Mouse (Mus musculus) ES-Bruce4 (cell line): ENCODE data around the gene Shc4.

Experiments used
- CTCF ChIP-seq: IDR thresholded peaks from one replicate; pipeline ENCODE4 v1.8.1; 2011; ENCODE audit warnings: low read depth, low read length
- EP300 ChIP-seq: IDR thresholded peaks from 2 replicates; pipeline ENCODE4 v1.6.1; 2011; ENCODE audit warnings: low read depth, low read length; ENCODE audit not compliant: insufficient read depth

GRCm38 (mm10) chr2:125602970-125603369 lies 121.0 kb downstream of the Shc4 start:
- TF ChIP-seq EP300 (no peak), CTCF (no peak)
